Comparison of ENCODE assay signal across 17 mouse cellular contexts in the genomic region with DNA sequence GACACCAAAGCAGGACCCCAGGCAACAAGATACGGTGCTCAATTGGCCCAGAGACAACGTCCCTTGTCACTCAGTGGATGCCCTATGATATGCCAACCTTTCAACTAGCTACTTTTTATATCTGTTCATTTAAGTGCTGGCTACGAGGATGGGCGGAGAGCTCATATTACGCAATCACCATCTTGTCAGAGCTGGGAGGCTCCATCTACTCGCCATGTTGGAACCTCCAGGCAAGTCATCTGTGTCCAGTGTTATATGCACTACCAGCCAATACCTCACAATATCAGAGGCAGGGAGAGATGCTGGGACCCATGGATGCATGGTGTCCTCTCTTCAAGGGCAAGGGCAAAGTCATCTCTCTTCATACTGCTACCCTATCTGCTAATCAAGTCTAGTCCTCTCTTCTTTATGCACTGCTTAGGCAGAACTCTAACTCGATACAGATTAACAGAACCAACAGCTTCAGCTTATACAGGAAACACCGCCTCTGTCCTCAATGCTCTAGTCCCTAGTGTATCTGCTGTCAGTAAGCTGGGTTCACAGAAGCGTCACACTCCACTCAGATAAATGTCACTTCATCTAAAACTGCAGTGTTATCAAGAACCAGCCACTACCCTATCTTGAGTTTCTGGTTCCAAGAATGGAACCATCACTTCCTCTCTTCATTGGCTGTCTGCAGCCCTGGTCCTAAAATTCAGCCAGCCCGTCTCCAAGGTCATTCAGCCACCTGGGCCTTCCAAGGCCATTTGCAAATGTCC. TPM values are rescaled to one million over a fixed set of nuclear protein-coding genes. Genes with fewer than 3 reads are reported as not detected.
DNase-seq lines count a peak whose midpoint lies in the region; ATAC-seq and TF ChIP-seq lines count a peak whose summit lies in the region.
"Had no signal": no experiment of that assay in that cellular context is flagged by ENCODE, and none has a peak within 500 bp of the region (broad histone marks: within the 10 kb centered on the region; RNA-seq: fewer than 3 reads in every experiment).

No protein-coding gene starts in this region.

- no peak overlapping the region for H3K9ac ChIP-seq in heart, embryonic 12.5 days
- no peak overlapping the region for H3K9ac ChIP-seq in lung, postnatal 0 days (replicated peaks; ENCODE audit: low read depth)
- H3K9ac ChIP-seq: embryonic facial prominence, embryonic 13.5 days; forebrain, embryonic 12.5 days had no signal

- TF ChIP-seq CTCF in lung, postnatal 0 days (IDR thresholded peaks at IDR 0.05) = no peak

- no peak for DNase-seq in heart, postnatal 25 days (ENCODE audit: low spot score)
- DNase-seq in A20 (ENCODE audit: low read depth, low spot score) = peak; percentile 66
- DNase-seq in lung, postnatal 0 days (ENCODE audit: low spot score) = no peak
- no peak for DNase-seq in cerebellum, postnatal 36 days
- DNase-seq in left cerebral cortex, postnatal 14 days (ENCODE audit: low spot score in 2 of 2) = no peak
- DNase-seq: cerebellum, adult 9-11 months; kidney, adult 11 months; lung, postnatal 36 days; thymus, adult 2 months had no signal

- H3K27me3 ChIP-seq in heart, embryonic 12.5 days (replicated peaks) = no peaks in the 10 kb centered on the region
- no peaks in the 10 kb centered on the region for H3K27me3 ChIP-seq in lung, postnatal 0 days (replicated peaks; ENCODE audit: insufficient read depth, low read length)
- H3K27me3 ChIP-seq: embryonic facial prominence, embryonic 13.5 days; forebrain, embryonic 12.5 days had no signal

- TF ChIP-seq EP300 in lung, postnatal 0 days (IDR thresholded peaks at IDR 0.05) = no peak

- H3K27ac ChIP-seq in heart, embryonic 12.5 days (ENCODE audit: poor library complexity, severe bottlenecking) = peak overlapping the region; percentile 53
- H3K27ac ChIP-seq in brown adipose tissue, adult 24 weeks (replicated peaks; ENCODE audit: low read depth, low read length) = peak overlapping the region; percentile 33
- H3K27ac ChIP-seq in macrophage = peak overlapping the region; percentile 100
- H3K27ac ChIP-seq in lung, postnatal 0 days (ENCODE audit: low read length) = no peak overlapping the region
- H3K27ac ChIP-seq: embryonic facial prominence, embryonic 13.5 days; forebrain, embryonic 12.5 days; limb, embryonic 10.5 days had no signal

- H3K36me3 ChIP-seq in heart, embryonic 12.5 days = no peaks in the 10 kb centered on the region
- peaks cover 26% of the 10 kb centered on the region; the same call in 1 of the 2 replicates for H3K36me3 ChIP-seq in macrophage (ENCODE audit: inconsistent target)
- H3K36me3 ChIP-seq in lung, postnatal 0 days (ENCODE audit: insufficient read depth, low read length) = no peaks in the 10 kb centered on the region
- H3K36me3 ChIP-seq: embryonic facial prominence, embryonic 13.5 days; forebrain, embryonic 12.5 days; hindbrain, embryonic 10.5 days; limb, embryonic 10.5 days had no signal

- WGBS in heart, embryonic 12.5 days = 65% methylated on average over 10 of the region's 10 CpGs
- WGBS in macrophage (ENCODE audit: missing documents) = 64% methylated on average over 10 of the region's 10 CpGs
- WGBS in lung, postnatal 0 days = 81% methylated on average over 10 of the region's 10 CpGs

- H3K4me2 ChIP-seq in heart, embryonic 12.5 days = no peak overlapping the region
- no peak overlapping the region for H3K4me2 ChIP-seq in lung, postnatal 0 days (replicated peaks; ENCODE audit: low read depth, low read length)
- H3K4me2 ChIP-seq: embryonic facial prominence, embryonic 13.5 days; forebrain, embryonic 12.5 days had no signal

- peaks cover 90% of the 10 kb centered on the region for H3K79me2 ChIP-seq in macrophage (ENCODE audit: inconsistent target)

- H3K4me1 ChIP-seq in heart, embryonic 12.5 days (replicated peaks) = peaks cover 95% of the 10 kb centered on the region
- H3K4me1 ChIP-seq in brown adipose tissue, adult 24 weeks (ENCODE audit: control insufficient read depth, insufficient read depth, insufficient read length, low read length) = peaks cover 60% of the 10 kb centered on the region
- H3K4me1 ChIP-seq in lung, postnatal 0 days (ENCODE audit: insufficient read depth, low read depth, low read length) = peaks cover 10% of the 10 kb centered on the region; the same call in 1 of the 2 replicates

- no peaks in the 10 kb centered on the region for H3K9me3 ChIP-seq in heart, embryonic 12.5 days (replicated peaks)
- no peaks in the 10 kb centered on the region for H3K9me3 ChIP-seq in lung, postnatal 0 days (ENCODE audit: low read length)
- H3K9me3 ChIP-seq: embryonic facial prominence, embryonic 13.5 days; forebrain, embryonic 12.5 days; hindbrain, embryonic 10.5 days; limb, embryonic 10.5 days had no signal

- intact Hi-C loops in heart, postnatal 25 days (cut with DNase I) = loop anchor here (5.0 kb wide), 1 partner anchor 119 kb away; no protein-coding TSS in a partner anchor
- intact Hi-C loops in left cerebral cortex, postnatal 14 days (cut with DNase I) = no loop called here

- H3K4me3 ChIP-seq in heart, embryonic 12.5 days = no peak overlapping the region
- H3K4me3 ChIP-seq in brown adipose tissue, adult 24 weeks (ENCODE audit: insufficient read depth, low read depth, low read length) = no peak overlapping the region
- no peak overlapping the region for H3K4me3 ChIP-seq in macrophage (ENCODE audit: inconsistent target)
- H3K4me3 ChIP-seq in lung, postnatal 0 days (ENCODE audit: low read depth, low read length) = no peak overlapping the region
- H3K4me3 ChIP-seq: embryonic facial prominence, embryonic 13.5 days; forebrain, embryonic 12.5 days; hindbrain, embryonic 10.5 days; limb, embryonic 10.5 days had no signal

- no peak for ATAC-seq in heart, embryonic 12.5 days (ENCODE audit: insufficient number of reproducible peaks, low FRiP score)
- ATAC-seq in lung, postnatal 0 days = no peak

RNA-seq across cellular contexts. Expression of gene Rasa3, which starts 6.0 kb away (rescaled TPM):
- 35.1 and 41.5 TPM in 2 replicates for polyA plus RNA-seq in heart, embryonic 12.5 days (2016; fragmentation: Nextera tagmentation; extraction: Ambion mirVana)
- 10 to 100 TPM; 14.8 to 19.8 TPM for total RNA-seq in heart, postnatal 25 days (2021)
- 9.7 and 13.9 TPM in 2 replicates for polyA plus RNA-seq in brown adipose tissue, adult 24 weeks (2012; ENCODE audit: insufficient read depth, insufficient read length, missing spikeins)
- total RNA-seq in macrophage (2018; cell fraction: chromatin; rRNA removed) = 100 to 1,000 TPM in 19 of 26 experiments, 10 to 100 TPM in 7; 24.5 to 267 (median 142) TPM
- total RNA-seq in macrophage (2018; cell fraction: cytosol; rRNA removed) = 100 to 1,000 TPM in 7 of 26 experiments, 10 to 100 TPM in 19; 56.4 to 109 (median 82.5) TPM
- total RNA-seq in macrophage (2018; cell fraction: nucleus; rRNA removed) = 100 to 1,000 TPM in 12 of 26 experiments, 10 to 100 TPM in 14; 30.1 to 198 (median 99.8) TPM
- 72.6 to 95.1 TPM (median 88.3 TPM) in 3 replicates for polyA plus RNA-seq in macrophage (2018)
- 28.5 and 28.6 TPM in 2 replicates for polyA plus RNA-seq in lung, postnatal 0 days (2015; fragmentation: Nextera tagmentation; extraction: Ambion mirVana)
- 10 to 100 TPM; 61.2 to 61.6 TPM for total RNA-seq in left cerebral cortex, postnatal 14 days (2021)

RNA-seq across cellular contexts. Expression of gene Cfap97d2, which starts 34.3 kb away (rescaled TPM):
- 0.26 TPM in 1 of 2 replicates, not detected in the other for polyA plus RNA-seq in heart, embryonic 12.5 days (2016; fragmentation: Nextera tagmentation; extraction: Ambion mirVana)
- not detected for total RNA-seq in heart, postnatal 25 days (2021)
- not detected in 2 replicates for polyA plus RNA-seq in brown adipose tissue, adult 24 weeks (2012; ENCODE audit: insufficient read depth, insufficient read length, missing spikeins)
- not detected for total RNA-seq in macrophage (2018; cell fraction: chromatin; rRNA removed)
- not detected for total RNA-seq in macrophage (2018; cell fraction: cytosol; rRNA removed)
- not detected for total RNA-seq in macrophage (2018; cell fraction: nucleus; rRNA removed)
- not detected in 3 replicates for polyA plus RNA-seq in macrophage (2018)
- polyA plus RNA-seq in lung, postnatal 0 days (2015; fragmentation: Nextera tagmentation; extraction: Ambion mirVana) = 0.81 and 1.1 TPM in 2 replicates
- total RNA-seq in left cerebral cortex, postnatal 14 days (2021) = 1 to 10 TPM in 1 of 2 experiments, under 1 TPM in 1; 0.79 to 1.7 TPM
- total RNA-seq: gastrocnemius, adult 8-10 months had no signal
- polyA plus RNA-seq: limb, embryonic 10.5 days; thymus, adult 2 months had no signal
